Mouse (Mus musculus): ENCODE results near the gene Atox1.

GRCm38 (mm10) chr11:55418704-55419061 lies 42.4 kb downstream of the Atox1 start:
- TF ChIP-seq CTCF (conservative IDR thresholded peaks at IDR 0.05; ENCODE audit: insufficient read depth, insufficient read length, low read depth, low read length) (no peak), POLR2A (IDR thresholded peaks at IDR 0.05; ENCODE audit: low read depth, low read length) (no peak)
